Mouse (Mus musculus): ENCODE measurements around the gene Dab2ip.

The Dab2ip gene

GRCm38 (mm10) chr2:35557911-35558825 is at the start of gene Dab2ip:
Gene Dab2ip, plus strand, starts transcription at chr2:35558266.
- peak; percentile 77 for DNase-seq

- peak; percentile 69 for DNase-seq
Observed at GRCm38 (mm10) chr2:35508597-35509342, 49.3 kb upstream of the Dab2ip start.

- DNase-seq, result no peak
Observed at GRCm38 (mm10) chr2:35509343-35509667, 48.8 kb upstream of the Dab2ip start.

GRCm38 (mm10) chr2:35509888-35510287 is 48.2 kb upstream of the Dab2ip start:
- no peak for DNase-seq

GRCm38 (mm10) chr2:35510920-35511319 is 47.1 kb upstream of the Dab2ip start:
- no peak for DNase-seq

- no peak for DNase-seq
Observed at GRCm38 (mm10) chr2:35512226-35512625, 45.8 kb upstream of the Dab2ip start.

GRCm38 (mm10) chr2:35514051-35514892 is 43.8 kb upstream of the Dab2ip start:
- DNase-seq, result no peak

- no peak for DNase-seq
Observed at GRCm38 (mm10) chr2:35526612-35527242, 31.3 kb upstream of the Dab2ip start.

GRCm38 (mm10) chr2:35529086-35529485 is 29.0 kb upstream of the Dab2ip start:
- DNase-seq, result no peak

- peak; percentile 45 for DNase-seq
Observed at GRCm38 (mm10) chr2:35529856-35530255, 28.2 kb upstream of the Dab2ip start.

GRCm38 (mm10) chr2:35530732-35531131 is 27.3 kb upstream of the Dab2ip start:
- DNase-seq, result no peak

- DNase-seq, result no peak
Observed at GRCm38 (mm10) chr2:35533646-35534045, 24.4 kb upstream of the Dab2ip start.

GRCm38 (mm10) chr2:35539276-35539972 is 18.6 kb upstream of the Dab2ip start:
- DNase-seq, result peak; percentile 79

GRCm38 (mm10) chr2:35540798-35541197 is 17.3 kb upstream of the Dab2ip start:
- no peak for DNase-seq

- DNase-seq, result peak; percentile 59
Observed at GRCm38 (mm10) chr2:35544717-35545116, 13.3 kb upstream of the Dab2ip start.

GRCm38 (mm10) chr2:35545125-35545590 is 12.9 kb upstream of the Dab2ip start:
- DNase-seq, result no peak

GRCm38 (mm10) chr2:35546462-35546861 is 11.6 kb upstream of the Dab2ip start:
- DNase-seq, result no peak

- no peak for DNase-seq
Observed at GRCm38 (mm10) chr2:35549191-35549590, 8.9 kb upstream of the Dab2ip start.

- no peak for DNase-seq
Observed at GRCm38 (mm10) chr2:35550097-35550496, 8.0 kb upstream of the Dab2ip start.

- DNase-seq, result no peak
Observed at GRCm38 (mm10) chr2:35556918-35557486, 1.1 kb upstream of the Dab2ip start.

- no peak for DNase-seq
Observed at GRCm38 (mm10) chr2:35558826-35559550, 922 bp downstream of the Dab2ip start.

Data from right cerebral cortex, postnatal 25 days (tissue).